Mouse (Mus musculus): ENCODE data around the gene Selenbp2. TPM values are rescaled to one million over a fixed set of nuclear protein-coding genes. Genes with fewer than 3 reads are reported as not detected.

The Selenbp2 gene
- polyA plus RNA-seq, 1 experiment from 2014 or later: 1.1 TPM

Other genes with a start within 250 kb of the Selenbp2 start
- gene Oaz3, start 249.6 kb upstream of the Selenbp2 start, polyA plus RNA-seq (2014; fragmentation: Nextera tagmentation; extraction: Ambion mirVana): 0.31 and 0.36 TPM in 2 replicates
- gene Celf3, start 215.3 kb upstream of the Selenbp2 start, polyA plus RNA-seq (2014; fragmentation: Nextera tagmentation; extraction: Ambion mirVana): 0.68 and 0.88 TPM in 2 replicates
- 1.0 and 1.6 TPM in 2 replicates for gene Riiad1, start 213.2 kb upstream of the Selenbp2 start, polyA plus RNA-seq (2014; fragmentation: Nextera tagmentation; extraction: Ambion mirVana)
- gene Snx27, start 110.8 kb upstream of the Selenbp2 start, polyA plus RNA-seq (2014; fragmentation: Nextera tagmentation; extraction: Ambion mirVana): 35.1 and 35.9 TPM in 2 replicates
- gene Gm10972, start 50.4 kb upstream of the Selenbp2 start, polyA plus RNA-seq (2014; fragmentation: Nextera tagmentation; extraction: Ambion mirVana): not detected in 2 replicates
- 4.0 and 4.7 TPM in 2 replicates for gene Tuft1, start 34.7 kb upstream of the Selenbp2 start, polyA plus RNA-seq (2014; fragmentation: Nextera tagmentation; extraction: Ambion mirVana)
- gene Cgn, start 92.9 kb downstream of the Selenbp2 start, polyA plus RNA-seq (2014; fragmentation: Nextera tagmentation; extraction: Ambion mirVana): 3.7 and 4.8 TPM in 2 replicates
- gene Pogz, start 144.0 kb downstream of the Selenbp2 start, polyA plus RNA-seq (2014; fragmentation: Nextera tagmentation; extraction: Ambion mirVana): 25.6 and 26.3 TPM in 2 replicates
- gene Psmb4, start 193.4 kb downstream of the Selenbp2 start, polyA plus RNA-seq (2014; fragmentation: Nextera tagmentation; extraction: Ambion mirVana): 353 and 388 TPM in 2 replicates
- gene Selenbp1, start 239.5 kb downstream of the Selenbp2 start, polyA plus RNA-seq (2014; fragmentation: Nextera tagmentation; extraction: Ambion mirVana): 17.2 and 17.6 TPM in 2 replicates

Data from limb, embryonic 11.5 days (tissue).